Mouse (Mus musculus): ENCODE data around the gene Pygl. TPM values are rescaled to one million over a fixed set of nuclear protein-coding genes. Genes with fewer than 3 reads are reported as not detected.

The Pygl gene
- polyA plus RNA-seq (2015; fragmentation: Nextera tagmentation; extraction: Ambion mirVana) = 5.1 and 7.0 TPM in 2 replicates

- Histone ChIP-seq H3K36me3 (ENCODE audit: control insufficient read depth, insufficient read depth) (no peaks in the 10 kb centered on the region), H3K4me3 (replicated peaks; ENCODE audit: low read length) (no peak within 1 kb of the TSS), H3K27ac (ENCODE audit: low read length) (no peak within 1 kb of the TSS), H3K4me2 (ENCODE audit: low read length) (no peak within 1 kb of the TSS), H3K4me1 (replicated peaks; ENCODE audit: control insufficient read depth, insufficient read depth, low read length) (peaks cover 14% of the 10 kb centered on the region), H3K27me3 (replicated peaks; ENCODE audit: control insufficient read depth, insufficient read depth, low read length) (no peaks in the 10 kb centered on the region), H3K9ac (replicated peaks; ENCODE audit: low read depth, low read length) (no peak within 1 kb of the TSS; the same call in 1 of the 2 replicates), H3K9me3 (ENCODE audit: control insufficient read depth, low read length) (no peaks in the 10 kb centered on the region)
- WGBS = 91% methylated on average over 2 of the region's 2 CpGs
- ATAC-seq = no peak
These were observed at the start of gene Pygl for GRCm38 (mm10) chr12:70231294-70231693. Pygl (minus strand) TSS chr12:70231488.

GRCm38 (mm10) chr12:70280930-70281329, 49.6 kb upstream of the Pygl start:
- ATAC-seq = no peak
- Histone ChIP-seq H3K4me3 (replicated peaks; ENCODE audit: low read length) (no peak overlapping the region), H3K4me1 (replicated peaks; ENCODE audit: control insufficient read depth, insufficient read depth, low read length) (peaks cover 9% of the 10 kb centered on the region), H3K27me3 (replicated peaks; ENCODE audit: control insufficient read depth, insufficient read depth, low read length) (no peaks in the 10 kb centered on the region), H3K36me3 (ENCODE audit: control insufficient read depth, insufficient read depth) (no peaks in the 10 kb centered on the region), H3K27ac (ENCODE audit: low read length) (peak overlapping the region; percentile 41), H3K9me3 (ENCODE audit: control insufficient read depth, low read length) (no peaks in the 10 kb centered on the region), H3K4me2 (ENCODE audit: low read length) (no peak overlapping the region), H3K9ac (replicated peaks; ENCODE audit: low read depth, low read length) (no peak overlapping the region)
- WGBS = 67% methylated on average over 2 of the region's 2 CpGs

GRCm38 (mm10) chr12:70280381-70280780, 49.1 kb upstream of the Pygl start:
- no peak overlapping the region for H3K27ac ChIP-seq (ENCODE audit: low read length)
- no peak overlapping the region for H3K4me3 ChIP-seq (replicated peaks; ENCODE audit: low read length)
- H3K36me3 ChIP-seq (ENCODE audit: control insufficient read depth, insufficient read depth) = no peaks in the 10 kb centered on the region
- H3K4me1 ChIP-seq (replicated peaks; ENCODE audit: control insufficient read depth, insufficient read depth, low read length) = peaks cover 9% of the 10 kb centered on the region
- WGBS = 90% methylated on average over 10 of the region's 10 CpGs
- no peaks in the 10 kb centered on the region for H3K27me3 ChIP-seq (replicated peaks; ENCODE audit: control insufficient read depth, insufficient read depth, low read length)
- ATAC-seq = no peak
- H3K9me3 ChIP-seq (ENCODE audit: control insufficient read depth, low read length) = no peaks in the 10 kb centered on the region
- no peak overlapping the region for H3K9ac ChIP-seq (replicated peaks; ENCODE audit: low read depth, low read length)
- no peak overlapping the region for H3K4me2 ChIP-seq (ENCODE audit: low read length)

- Histone ChIP-seq H3K27me3 (replicated peaks; ENCODE audit: control insufficient read depth, insufficient read depth, low read length) (no peaks in the 10 kb centered on the region), H3K27ac (ENCODE audit: low read length) (peak overlapping the region; percentile 72), H3K4me3 (replicated peaks; ENCODE audit: low read length) (no peak overlapping the region), H3K4me2 (ENCODE audit: low read length) (no peak overlapping the region; the same call in 1 of the 2 replicates), H3K9me3 (ENCODE audit: control insufficient read depth, low read length) (no peaks in the 10 kb centered on the region), H3K9ac (replicated peaks; ENCODE audit: low read depth, low read length) (no peak overlapping the region), H3K36me3 (ENCODE audit: control insufficient read depth, insufficient read depth) (no peaks in the 10 kb centered on the region), H3K4me1 (replicated peaks; ENCODE audit: control insufficient read depth, insufficient read depth, low read length) (peaks cover 9% of the 10 kb centered on the region; the same call in 1 of the 2 replicates)
- WGBS = 41% methylated on average over 12 of the region's 12 CpGs
- ATAC-seq = peak; percentile 90
These were observed 46.0 kb upstream of the Pygl start for GRCm38 (mm10) chr12:70277071-70277939.

GRCm38 (mm10) chr12:70269724-70270123, 38.4 kb upstream of the Pygl start:
- H3K9ac ChIP-seq (replicated peaks; ENCODE audit: low read depth, low read length) = no peak overlapping the region
- H3K27me3 ChIP-seq (replicated peaks; ENCODE audit: control insufficient read depth, insufficient read depth, low read length) = no peaks in the 10 kb centered on the region
- ATAC-seq = no peak

GRCm38 (mm10) chr12:70267314-70267713, 36.0 kb upstream of the Pygl start:
- H3K9ac ChIP-seq (replicated peaks; ENCODE audit: low read depth, low read length) = no peak overlapping the region
- WGBS = 92% methylated on average over 9 of the region's 9 CpGs
- no peaks in the 10 kb centered on the region for H3K27me3 ChIP-seq (replicated peaks; ENCODE audit: control insufficient read depth, insufficient read depth, low read length)
- H3K4me3 ChIP-seq (replicated peaks; ENCODE audit: low read length) = no peak overlapping the region
- no peaks in the 10 kb centered on the region for H3K4me1 ChIP-seq (replicated peaks; ENCODE audit: control insufficient read depth, insufficient read depth, low read length)
- no peak for ATAC-seq
- H3K36me3 ChIP-seq (ENCODE audit: control insufficient read depth, insufficient read depth) = peaks cover 3% of the 10 kb centered on the region; the same call in 1 of the 2 replicates
- no peaks in the 10 kb centered on the region for H3K9me3 ChIP-seq (ENCODE audit: control insufficient read depth, low read length)
- no peak overlapping the region for H3K27ac ChIP-seq (ENCODE audit: low read length)
- no peak overlapping the region for H3K4me2 ChIP-seq (ENCODE audit: low read length)

More at GRCm38 (mm10) chr12:70269724-70270123, 38.4 kb upstream of the Pygl start:
- no peak overlapping the region for H3K4me3 ChIP-seq (replicated peaks; ENCODE audit: low read length)
- no peaks in the 10 kb centered on the region for H3K4me1 ChIP-seq (replicated peaks; ENCODE audit: control insufficient read depth, insufficient read depth, low read length)
- H3K4me2 ChIP-seq (ENCODE audit: low read length) = no peak overlapping the region
- H3K9me3 ChIP-seq (ENCODE audit: control insufficient read depth, low read length) = no peaks in the 10 kb centered on the region
- no peak overlapping the region for H3K27ac ChIP-seq (ENCODE audit: low read length)
- WGBS = 71% methylated on average over 6 of the region's 6 CpGs
- H3K36me3 ChIP-seq (ENCODE audit: control insufficient read depth, insufficient read depth) = peaks cover 3% of the 10 kb centered on the region; the same call in 1 of the 2 replicates

GRCm38 (mm10) chr12:70266494-70266931, 35.2 kb upstream of the Pygl start:
- H3K4me3 ChIP-seq (replicated peaks; ENCODE audit: low read length) = no peak overlapping the region
- peaks cover 3% of the 10 kb centered on the region; the same call in 1 of the 2 replicates for H3K36me3 ChIP-seq (ENCODE audit: control insufficient read depth, insufficient read depth)
- no peaks in the 10 kb centered on the region for H3K4me1 ChIP-seq (replicated peaks; ENCODE audit: control insufficient read depth, insufficient read depth, low read length)
- no peak for ATAC-seq
- no peaks in the 10 kb centered on the region for H3K9me3 ChIP-seq (ENCODE audit: control insufficient read depth, low read length)
- H3K4me2 ChIP-seq (ENCODE audit: low read length) = no peak overlapping the region
- no peak overlapping the region for H3K9ac ChIP-seq (replicated peaks; ENCODE audit: low read depth, low read length)
- H3K27ac ChIP-seq (ENCODE audit: low read length) = no peak overlapping the region
- H3K27me3 ChIP-seq (replicated peaks; ENCODE audit: control insufficient read depth, insufficient read depth, low read length) = no peaks in the 10 kb centered on the region
- WGBS = 66% methylated on average over 8 of the region's 8 CpGs

GRCm38 (mm10) chr12:70263721-70264120, 32.4 kb upstream of the Pygl start:
- Histone ChIP-seq H3K36me3 (ENCODE audit: control insufficient read depth, insufficient read depth) (peaks cover 3% of the 10 kb centered on the region; the same call in 1 of the 2 replicates), H3K27ac (ENCODE audit: low read length) (no peak overlapping the region), H3K9me3 (ENCODE audit: control insufficient read depth, low read length) (no peaks in the 10 kb centered on the region), H3K27me3 (replicated peaks; ENCODE audit: control insufficient read depth, insufficient read depth, low read length) (no peaks in the 10 kb centered on the region), H3K4me2 (ENCODE audit: low read length) (no peak overlapping the region), H3K4me1 (replicated peaks; ENCODE audit: control insufficient read depth, insufficient read depth, low read length) (no peaks in the 10 kb centered on the region), H3K4me3 (replicated peaks; ENCODE audit: low read length) (no peak overlapping the region), H3K9ac (replicated peaks; ENCODE audit: low read depth, low read length) (no peak overlapping the region)
- no peak for ATAC-seq
- WGBS = 44% methylated on average over 7 of the region's 7 CpGs

GRCm38 (mm10) chr12:70262271-70262953, 31.1 kb upstream of the Pygl start:
- Histone ChIP-seq H3K27me3 (replicated peaks; ENCODE audit: control insufficient read depth, insufficient read depth, low read length) (no peaks in the 10 kb centered on the region), H3K9ac (replicated peaks; ENCODE audit: low read depth, low read length) (no peak overlapping the region), H3K9me3 (ENCODE audit: control insufficient read depth, low read length) (no peaks in the 10 kb centered on the region), H3K27ac (ENCODE audit: low read length) (no peak overlapping the region), H3K4me2 (ENCODE audit: low read length) (no peak overlapping the region), H3K4me1 (replicated peaks; ENCODE audit: control insufficient read depth, insufficient read depth, low read length) (no peaks in the 10 kb centered on the region), H3K4me3 (replicated peaks; ENCODE audit: low read length) (no peak overlapping the region), H3K36me3 (ENCODE audit: control insufficient read depth, insufficient read depth) (peaks cover under 1% of the 10 kb centered on the region; the same call in 1 of the 2 replicates)
- ATAC-seq = no peak
- 94% methylated on average over 17 of the region's 17 CpGs for WGBS

Data from forebrain, embryonic 16.5 days (tissue).